In genomic region chr3:65656451-65656850, GRCm38 (mm10) we compare ENCODE assay signal across 27 mouse cellular contexts. TPM values are rescaled to one million over a fixed set of nuclear protein-coding genes. Genes with fewer than 3 reads are reported as not detected.
A peak's percentile ranks its signal among the peaks of the same experiment; 100 is the strongest.
DNase-seq lines count a peak whose midpoint lies in the region; ATAC-seq and TF ChIP-seq lines count a peak whose summit lies in the region.
"Had no signal": no experiment of that assay in that cellular context is flagged by ENCODE, and none has a peak within 500 bp of the region (broad histone marks: within the 10 kb centered on the region; RNA-seq: fewer than 3 reads in every experiment).

No protein-coding gene starts in this region.

- H3K4me2 ChIP-seq in midbrain, postnatal 0 days (ENCODE audit: low read depth, low read length, poor library complexity, severe bottlenecking) = no peak overlapping the region
- 0 out of 2 replicates have a peak overlapping the region, but pooled peaks have one; percentile 30 for H3K4me2 ChIP-seq in hindbrain, embryonic 13.5 days
- 0 out of 2 replicates have a peak overlapping the region, but pooled peaks have one; percentile 6 for H3K4me2 ChIP-seq in midbrain, embryonic 13.5 days (replicated peaks)
- H3K4me2 ChIP-seq: forebrain, embryonic 15.5 days; heart, embryonic 13.5 days; kidney, embryonic 15.5 days; liver, embryonic 15.5 days; lung, embryonic 15.5 days had no signal

- H3K36me3 ChIP-seq in midbrain, embryonic 10.5 days = no peaks in the 10 kb centered on the region
- H3K36me3 ChIP-seq in midbrain, postnatal 0 days (ENCODE audit: insufficient read depth, low read length) = no peaks in the 10 kb centered on the region
- H3K36me3 ChIP-seq in hindbrain, embryonic 13.5 days = no peaks in the 10 kb centered on the region
- H3K36me3 ChIP-seq in midbrain, embryonic 13.5 days = no peaks in the 10 kb centered on the region
- H3K36me3 ChIP-seq: forebrain, embryonic 15.5 days; heart, embryonic 13.5 days; kidney, embryonic 15.5 days; limb, embryonic 10.5 days; liver, embryonic 15.5 days; lung, embryonic 15.5 days had no signal

- no peak for DNase-seq in midbrain, embryonic 10.5 days (ENCODE audit: low spot score)
- no peak for DNase-seq in midbrain, postnatal 0 days (ENCODE audit: low spot score)
- DNase-seq in cerebellum, postnatal 14 days = no peak
- DNase-seq in adrenal gland, adult 8-10 months = no peak
- no peak for DNase-seq in left cerebral cortex, postnatal 36 days (ENCODE audit: low spot score in 2 of 2)
- DNase-seq: adrenal gland, postnatal 14 days; B cell, adult 2 months; cerebellum, adult 2 months; gastrocnemius, postnatal 14 days; heart, adult 11 months; heart, postnatal 14 days; kidney, adult 11 months; kidney, postnatal 36 days; layer of hippocampus, adult 9-11 months; liver; retina, postnatal 1 day; right cerebral cortex, postnatal 25 days; spleen, adult 18-20 months had no signal

- intact Hi-C loops in left cerebral cortex, postnatal 36 days (cut with DNase I) = loop anchor here (5.0 kb wide), 1 partner anchor 69 kb away; no protein-coding TSS in a partner anchor

- no peak overlapping the region for H3K9ac ChIP-seq in midbrain, postnatal 0 days (replicated peaks; ENCODE audit: low read length, poor library complexity, severe bottlenecking)
- 0 out of 2 replicates have a peak overlapping the region, but pooled peaks have one; percentile 11 for H3K9ac ChIP-seq in hindbrain, embryonic 13.5 days
- H3K9ac ChIP-seq in midbrain, embryonic 13.5 days (replicated peaks) = no peak overlapping the region
- H3K9ac ChIP-seq: forebrain, embryonic 15.5 days; heart, embryonic 13.5 days; kidney, embryonic 15.5 days; liver, embryonic 15.5 days; lung, embryonic 15.5 days had no signal

- H3K9me3 ChIP-seq in midbrain, embryonic 10.5 days (replicated peaks) = no peaks in the 10 kb centered on the region
- H3K9me3 ChIP-seq in midbrain, postnatal 0 days (ENCODE audit: low read length) = no peaks in the 10 kb centered on the region
- no peaks in the 10 kb centered on the region for H3K9me3 ChIP-seq in hindbrain, embryonic 13.5 days
- no peaks in the 10 kb centered on the region for H3K9me3 ChIP-seq in midbrain, embryonic 13.5 days
- H3K9me3 ChIP-seq: forebrain, embryonic 15.5 days; heart, embryonic 13.5 days; kidney, embryonic 15.5 days; limb, embryonic 10.5 days; liver, embryonic 15.5 days; lung, embryonic 15.5 days had no signal

- WGBS in midbrain, embryonic 10.5 days = 66% methylated on average over 7 of the region's 7 CpGs
- WGBS in midbrain, postnatal 0 days = 47% methylated on average over 7 of the region's 7 CpGs
- 52% methylated on average over 7 of the region's 7 CpGs for WGBS in hindbrain, embryonic 13.5 days
- WGBS in midbrain, embryonic 13.5 days = 48% methylated on average over 7 of the region's 7 CpGs

- peaks cover 51% of the 10 kb centered on the region for H3K27me3 ChIP-seq in midbrain, embryonic 10.5 days (ENCODE audit: low read depth, poor library complexity, severe bottlenecking)
- 0 out of 2 replicates have a peak, but pooled peaks cover 5% of the 10 kb centered on the region for H3K27me3 ChIP-seq in midbrain, postnatal 0 days (ENCODE audit: insufficient read depth, low read length)
- H3K27me3 ChIP-seq in hindbrain, embryonic 13.5 days = peaks cover 11% of the 10 kb centered on the region; the same call in 1 of the 2 replicates
- H3K27me3 ChIP-seq in midbrain, embryonic 13.5 days = peaks cover 52% of the 10 kb centered on the region
- H3K27me3 ChIP-seq: forebrain, embryonic 15.5 days had no signal

- 0 out of 2 replicates have a peak overlapping the region, but pooled peaks have one; percentile 2 for H3K4me3 ChIP-seq in midbrain, embryonic 10.5 days
- H3K4me3 ChIP-seq in midbrain, postnatal 0 days (ENCODE audit: low read depth, low read length) = no peak overlapping the region
- no peak overlapping the region for H3K4me3 ChIP-seq in hindbrain, embryonic 13.5 days
- H3K4me3 ChIP-seq in midbrain, embryonic 13.5 days (replicated peaks) = no peak overlapping the region
- H3K4me3 ChIP-seq: forebrain, embryonic 15.5 days; heart, embryonic 13.5 days; kidney, embryonic 15.5 days; limb, embryonic 10.5 days; liver, embryonic 15.5 days; lung, embryonic 15.5 days had no signal

- no peak for ATAC-seq in midbrain, postnatal 0 days (ENCODE audit: low FRiP score)
- no peak for ATAC-seq in hindbrain, embryonic 13.5 days (ENCODE audit: low FRiP score)
- no peak for ATAC-seq in midbrain, embryonic 13.5 days
- ATAC-seq: forebrain, embryonic 15.5 days had no signal

- peak overlapping the region; percentile 52; the same call in 1 of the 2 replicates for H3K27ac ChIP-seq in midbrain, embryonic 10.5 days (replicated peaks)
- no peak overlapping the region for H3K27ac ChIP-seq in midbrain, postnatal 0 days (ENCODE audit: low read depth, low read length)
- H3K27ac ChIP-seq in hindbrain, embryonic 13.5 days = peak overlapping the region; percentile 1; the same call in 1 of the 2 replicates
- 0 out of 2 replicates have a peak overlapping the region, but pooled peaks have one; percentile 0 for H3K27ac ChIP-seq in midbrain, embryonic 13.5 days
- H3K27ac ChIP-seq: forebrain, embryonic 15.5 days; heart, embryonic 13.5 days; kidney, embryonic 15.5 days; limb, embryonic 10.5 days; liver, embryonic 15.5 days; lung, embryonic 15.5 days; macrophage had no signal

- TF ChIP-seq CTCF in midbrain, postnatal 0 days (IDR thresholded peaks at IDR 0.05) = no peak

- H3K4me1 ChIP-seq in midbrain, embryonic 10.5 days = peaks cover 43% of the 10 kb centered on the region
- peaks cover 6% of the 10 kb centered on the region; the same call in 1 of the 2 replicates for H3K4me1 ChIP-seq in midbrain, postnatal 0 days (ENCODE audit: insufficient read depth, low read length)
- H3K4me1 ChIP-seq in hindbrain, embryonic 13.5 days (replicated peaks) = peaks cover 26% of the 10 kb centered on the region
- peaks cover 27% of the 10 kb centered on the region for H3K4me1 ChIP-seq in midbrain, embryonic 13.5 days (replicated peaks)

RNA-seq across cellular contexts. Expression of gene Lekr1, which starts 9.6 kb away (rescaled TPM):
- 3.6 and 4.8 TPM in 2 replicates for polyA plus RNA-seq in midbrain, embryonic 10.5 days (2016; fragmentation: Nextera tagmentation; extraction: Ambion mirVana)
- total RNA-seq in midbrain, postnatal 0 days (2014; rRNA removed) = 2.2 and 5.9 TPM in 2 replicates
- polyA plus RNA-seq in midbrain, postnatal 0 days (2015; fragmentation: Nextera tagmentation; extraction: Ambion mirVana) = 4.1 and 5.0 TPM in 2 replicates
- 6.7 and 8.6 TPM in 2 replicates for polyA plus RNA-seq in hindbrain, embryonic 13.5 days (2015; fragmentation: Nextera tagmentation; extraction: Ambion mirVana)
- 5.7 and 6.0 TPM in 2 replicates for polyA plus RNA-seq in midbrain, embryonic 13.5 days (2015; fragmentation: Nextera tagmentation; extraction: Ambion mirVana)
- 1 to 10 TPM; 2.3 to 3.8 (median 3.1) TPM for total RNA-seq in adrenal gland, adult 8-10 months (2022)
- total RNA-seq in left cerebral cortex, postnatal 36 days (2021) = 1 to 10 TPM; 6.9 to 8.2 TPM
